Comparison of ENCODE assay signal across 8 mouse cellular contexts in genomic region chr2:79256376-79256775, GRCm38 (mm10). TPM values are rescaled to one million over a fixed set of nuclear protein-coding genes. Genes with fewer than 3 reads are reported as not detected.
DNase-seq lines count a peak whose midpoint lies in the region; ATAC-seq and TF ChIP-seq lines count a peak whose summit lies in the region.

No protein-coding gene starts in this region.

- no peak for DNase-seq in left cerebral cortex, adult 2 months (ENCODE audit: extremely low spot score in 1 of 2, low spot score in 2 of 2)
- no peak for DNase-seq in left cerebral cortex, postnatal 25 days (ENCODE audit: low spot score in 2 of 2)
- DNase-seq in limb, embryonic 10.5 days (ENCODE audit: low spot score), result no peak
- no peak for DNase-seq in urinary bladder, adult 2 months (ENCODE audit: low spot score)
- no peak for DNase-seq in thymus, postnatal 10 days (ENCODE audit: low spot score in 2 of 2)

- WGBS in embryonic facial prominence, embryonic 13.5 days, result 66% methylated on average over 1 of the region's 1 CpGs
- WGBS in limb, embryonic 10.5 days, result 91% methylated on average over 1 of the region's 1 CpGs
- 79% methylated on average over 1 of the region's 1 CpGs for WGBS in neural tube, embryonic 14.5 days

- peak overlapping the region; percentile 78 for H3K4me2 ChIP-seq in embryonic facial prominence, embryonic 13.5 days
- H3K4me2 ChIP-seq in neural tube, embryonic 14.5 days (ENCODE audit: low read depth, low read length), result peak overlapping the region; percentile 65; the same call in 1 of the 2 replicates

- intact Hi-C loops in left cerebral cortex, adult 2 months (cut with DNase I), result loop anchor here (5.0 kb wide), 2 partner anchors 241 to 384 kb away; no protein-coding TSS in a partner anchor
- intact Hi-C loops in left cerebral cortex, postnatal 25 days (cut with DNase I), result loop anchor here (10.0 kb wide), 1 partner anchor 1212 kb away; no protein-coding TSS in a partner anchor

- no peak for ATAC-seq in embryonic facial prominence, embryonic 13.5 days (ENCODE audit: insufficient number of reproducible peaks, insufficient read depth, low FRiP score, low TSS enrichment, low read depth)
- ATAC-seq in neural tube, embryonic 14.5 days (ENCODE audit: low read depth), result no peak
- no peak for ATAC-seq in activated CD4-positive, CD25-positive, alpha-beta regulatory T cell, adult 4 months

- H3K27me3 ChIP-seq in embryonic facial prominence, embryonic 13.5 days, result peaks cover 9% of the 10 kb centered on the region; the same call in 1 of the 2 replicates
- peaks cover 21% of the 10 kb centered on the region for H3K27me3 ChIP-seq in limb, embryonic 10.5 days (ENCODE audit: low read depth, poor library complexity, severe bottlenecking)
- no peaks in the 10 kb centered on the region for H3K27me3 ChIP-seq in neural tube, embryonic 14.5 days (ENCODE audit: control insufficient read depth, insufficient read depth, low read length)

- no peak for TF ChIP-seq CTCF in left cerebral cortex, adult 2 months (IDR thresholded peaks at IDR 0.05)

- no peak overlapping the region for H3K27ac ChIP-seq in left cerebral cortex, adult 2 months
- H3K27ac ChIP-seq in embryonic facial prominence, embryonic 13.5 days, result no peak overlapping the region
- no peak overlapping the region for H3K27ac ChIP-seq in limb, embryonic 10.5 days
- H3K27ac ChIP-seq in neural tube, embryonic 14.5 days (ENCODE audit: low read depth, low read length), result no peak overlapping the region

- H3K4me3 ChIP-seq in left cerebral cortex, adult 2 months, result peak overlapping the region; percentile 60
- peak overlapping the region; percentile 49 for H3K4me3 ChIP-seq in embryonic facial prominence, embryonic 13.5 days
- peak overlapping the region; percentile 68 for H3K4me3 ChIP-seq in limb, embryonic 10.5 days
- H3K4me3 ChIP-seq in neural tube, embryonic 14.5 days (ENCODE audit: low read depth, low read length), result peak overlapping the region; percentile 46

- H3K36me3 ChIP-seq in embryonic facial prominence, embryonic 13.5 days, result no peaks in the 10 kb centered on the region
- H3K36me3 ChIP-seq in limb, embryonic 10.5 days, result no peaks in the 10 kb centered on the region
- H3K36me3 ChIP-seq in neural tube, embryonic 14.5 days (ENCODE audit: control insufficient read depth, insufficient read depth, low read length), result no peaks in the 10 kb centered on the region

- H3K9ac ChIP-seq in embryonic facial prominence, embryonic 13.5 days, result peak overlapping the region; percentile 65
- no peak overlapping the region for H3K9ac ChIP-seq in neural tube, embryonic 14.5 days (replicated peaks; ENCODE audit: low read depth, low read length)

- no peaks in the 10 kb centered on the region for H3K9me3 ChIP-seq in embryonic facial prominence, embryonic 13.5 days
- H3K9me3 ChIP-seq in limb, embryonic 10.5 days (replicated peaks), result no peaks in the 10 kb centered on the region
- no peaks in the 10 kb centered on the region for H3K9me3 ChIP-seq in neural tube, embryonic 14.5 days (ENCODE audit: control insufficient read depth, low read length)

- H3K4me1 ChIP-seq in embryonic facial prominence, embryonic 13.5 days, result peaks cover 30% of the 10 kb centered on the region
- H3K4me1 ChIP-seq in limb, embryonic 10.5 days, result peaks cover 22% of the 10 kb centered on the region
- H3K4me1 ChIP-seq in neural tube, embryonic 14.5 days (ENCODE audit: control insufficient read depth, insufficient read depth, low read length), result peaks cover 3% of the 10 kb centered on the region; the same call in 1 of the 2 replicates

RNA-seq across cellular contexts. Expression of gene Itga4, which starts 1.1 kb away (rescaled TPM):
- 10 to 100 TPM; 10.6 to 11.2 TPM for total RNA-seq in left cerebral cortex, adult 2 months (2021)
- 10 to 100 TPM; 12.1 to 12.2 TPM for total RNA-seq in left cerebral cortex, postnatal 25 days (2021)
- polyA plus RNA-seq in embryonic facial prominence, embryonic 13.5 days (2015; fragmentation: Nextera tagmentation; extraction: Ambion mirVana), result 6.5 and 7.0 TPM in 2 replicates
- polyA plus RNA-seq in limb, embryonic 10.5 days (2016; fragmentation: Nextera tagmentation; extraction: Ambion mirVana), result 3.7 and 5.2 TPM in 2 replicates
- polyA plus RNA-seq in neural tube, embryonic 14.5 days (2014; fragmentation: Nextera tagmentation; extraction: Ambion mirVana), result 2.3 and 4.4 TPM in 2 replicates
- 4.6 and 5.5 TPM in 2 replicates for polyA plus RNA-seq in urinary bladder, adult 2 months (2012; rRNA removed)
- 100 to 1,000 TPM; 154 to 180 TPM for polyA plus RNA-seq in activated CD4-positive, CD25-positive, alpha-beta regulatory T cell, adult 4 months (2017; shearing (Covaris generic))

Comparison
In these comparisons a context has a peak if more than half of its experiments do, and no peak if none do; other contexts are left out.
1. RNA of gene Itga4, which starts 1.1 kb away (polyA plus RNA-seq): 154 to 180 TPM in activated CD4-positive, CD25-positive, alpha-beta regulatory T cell, adult 4 months; 6.5 to 7.0 TPM in embryonic facial prominence, embryonic 13.5 days, 3.7 to 5.2 TPM in limb, embryonic 10.5 days, 4.6 to 5.5 TPM in urinary bladder, adult 2 months and 2.3 to 4.4 TPM in neural tube, embryonic 14.5 days; every median in the first group is over 10 times any median in the second.
2. Peak in every context shown above with its lines, with median percentiles within 50 percentile points of each other: H3K4me3 ChIP-seq.